Mouse (Mus musculus): ENCODE measurements around the gene Fh1.

- TF ChIP-seq GATA1 (IDR thresholded peaks at IDR 0.05; ENCODE audit: low read length) (no peak), TAL1 (IDR thresholded peaks at IDR 0.05; ENCODE audit: low read length) (no peak)
Observed at GRCm38 (mm10) chr1:175659900-175660299, 34.5 kb upstream of the Fh1 start.
